Mouse (Mus musculus): Measurements from ENCODE around the gene Ube2j2.

The Ube2j2 gene

DNA sequence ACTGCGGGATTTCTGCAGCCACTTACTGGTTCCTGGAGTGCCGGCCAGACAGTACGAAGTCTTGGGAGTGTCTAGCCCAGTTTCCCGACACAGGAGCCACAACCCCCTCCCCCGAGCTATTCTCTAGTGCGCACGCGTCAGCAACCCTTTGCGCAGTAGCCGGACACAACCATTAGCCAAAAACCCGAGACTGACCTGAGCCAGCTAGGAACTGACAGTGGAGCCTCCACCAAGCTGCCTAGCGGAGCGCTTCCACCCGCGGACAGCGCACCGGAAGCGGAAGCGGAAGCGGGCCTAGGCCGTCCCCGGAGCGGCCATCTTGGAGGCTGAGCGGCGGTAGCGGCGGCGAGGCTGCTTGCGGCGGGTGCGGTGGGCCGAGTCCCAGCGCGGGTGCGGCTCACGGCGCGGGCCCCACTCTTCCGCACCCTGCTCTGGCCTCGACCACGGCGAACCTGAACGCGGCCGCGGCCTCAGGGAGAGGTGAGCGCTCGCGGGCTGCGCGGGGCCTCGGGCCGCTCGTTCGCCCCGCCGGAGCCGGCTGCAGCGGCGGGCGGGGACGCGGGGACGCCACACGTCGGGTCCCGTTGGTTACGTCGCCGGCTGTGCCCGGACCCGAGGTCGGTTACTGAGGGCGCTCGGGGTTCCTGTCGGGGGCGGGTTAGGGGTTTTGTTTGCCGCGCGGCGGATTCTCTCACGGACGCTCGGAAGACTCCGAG lies at the start of gene Ube2j2:
TSS of gene Ube2j2 (plus strand) at position 298 of the 716 bp plus-strand sequence.
- peak; percentile 91 to 97 for DNase-seq

DNA sequence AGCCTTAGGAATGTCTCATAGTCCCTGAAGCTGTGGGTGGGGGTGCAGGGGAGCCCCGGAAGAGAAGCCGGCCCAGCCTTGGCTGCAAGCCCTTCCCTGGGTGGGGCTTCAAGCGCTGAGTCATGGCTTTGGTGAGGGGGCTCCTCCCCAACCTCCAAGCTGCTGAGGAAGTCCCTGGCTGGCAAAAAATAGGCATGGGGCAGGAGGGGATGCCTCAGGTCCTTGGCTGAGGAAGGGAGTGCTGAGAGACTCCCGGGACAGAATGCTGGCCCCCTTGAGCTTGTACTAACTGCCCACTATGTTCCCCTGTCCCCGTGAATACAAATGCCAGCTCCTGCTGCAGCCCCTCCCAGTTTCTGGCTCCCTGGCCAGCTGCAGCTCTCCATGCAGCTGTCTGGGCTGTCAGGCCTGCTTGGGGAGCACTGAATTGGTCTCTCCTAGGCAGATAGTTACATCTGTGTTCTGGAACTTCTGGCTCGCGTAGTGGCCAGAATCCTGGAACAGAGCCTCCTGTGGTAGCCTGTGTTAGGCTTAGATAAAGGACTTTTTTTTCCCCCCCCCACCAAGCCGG lies 49.2 kb upstream of the Ube2j2 start:
- DNase-seq = peak; percentile 62 to 79

DNA sequence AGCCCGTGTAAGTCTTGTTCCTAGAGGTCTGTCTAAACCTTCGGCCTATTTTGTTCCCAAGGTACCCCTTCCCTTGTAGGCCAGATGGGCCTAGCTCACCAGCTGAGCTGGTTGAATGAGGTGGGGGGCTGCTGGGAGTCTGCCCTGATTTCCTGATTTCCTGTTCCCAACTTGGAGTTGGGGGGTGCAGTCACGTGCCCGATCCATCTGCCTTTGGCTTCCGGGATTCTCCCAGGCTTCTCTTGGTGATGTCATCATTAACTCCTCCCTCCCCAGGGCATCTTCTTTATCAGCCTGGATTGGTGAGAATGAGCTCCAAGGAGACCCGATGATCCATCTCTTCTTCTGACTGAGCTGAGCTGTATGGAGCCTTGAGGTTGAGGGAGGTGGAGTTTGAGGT lies 48.4 kb upstream of the Ube2j2 start:
- peak; percentile 74 to 76 for DNase-seq

DNA sequence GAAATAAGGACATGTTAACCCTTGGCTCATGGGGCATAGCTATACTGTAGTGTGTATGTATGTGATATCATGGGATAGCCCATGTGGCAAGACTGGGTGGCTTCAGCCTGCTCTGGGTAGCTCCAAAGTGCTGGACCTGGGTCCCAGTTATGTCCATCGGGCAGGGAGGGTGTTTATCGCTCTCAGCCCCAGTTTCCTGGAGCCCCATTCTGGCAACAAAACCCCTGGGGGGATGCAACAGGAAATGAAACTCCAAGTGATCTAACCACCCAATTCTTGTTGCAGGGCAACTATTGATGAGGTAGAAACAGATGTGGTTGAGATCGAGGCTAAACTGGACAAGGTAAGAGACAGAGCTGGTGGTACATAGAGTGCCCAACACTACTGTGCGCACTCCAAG lies 47.8 kb upstream of the Ube2j2 start:
- peak; percentile 1 to 20 for DNase-seq

DNA sequence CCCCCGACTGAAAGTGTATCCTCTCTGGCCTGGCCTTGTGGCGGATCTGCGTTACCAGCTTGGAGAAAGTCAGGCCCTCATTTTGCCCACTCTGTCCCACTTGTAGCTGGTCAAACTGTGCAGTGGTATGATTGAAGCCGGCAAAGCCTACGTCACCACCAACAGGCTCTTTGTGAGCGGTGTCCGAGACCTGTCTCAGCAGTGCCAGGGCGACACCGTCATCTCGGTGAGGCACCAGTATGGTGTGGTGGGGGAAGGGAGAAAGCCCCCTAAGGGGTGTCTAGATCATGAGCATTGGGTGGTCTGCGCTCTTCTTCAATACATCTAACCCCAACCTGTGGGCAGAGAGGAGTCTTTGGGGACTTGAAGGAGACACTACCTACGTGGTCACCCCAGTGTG lies 47.2 kb upstream of the Ube2j2 start:
- peak; percentile 1 to 26 for DNase-seq

DNA sequence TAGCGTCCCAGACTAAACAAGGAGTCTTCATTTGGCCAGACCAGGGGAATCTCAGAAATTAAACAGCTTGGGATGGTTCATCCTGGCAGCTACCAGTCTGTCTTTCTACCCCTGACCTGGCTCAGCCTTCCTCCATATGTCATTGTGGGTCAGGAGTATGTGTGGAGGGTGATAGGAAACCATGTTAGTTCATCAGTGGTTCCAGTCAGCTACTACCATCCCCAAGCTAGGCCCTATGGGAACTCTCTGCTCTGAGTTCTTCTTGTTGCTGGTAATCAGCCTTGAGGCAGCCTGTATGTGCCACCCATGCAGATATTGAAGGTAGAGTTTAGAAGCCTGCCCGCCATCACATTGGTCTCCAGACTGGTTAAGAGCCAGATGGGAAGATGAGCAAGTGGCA lies 45.3 kb upstream of the Ube2j2 start:
- peak in 1 of 2 experiments; percentile 1 for DNase-seq

DNA sequence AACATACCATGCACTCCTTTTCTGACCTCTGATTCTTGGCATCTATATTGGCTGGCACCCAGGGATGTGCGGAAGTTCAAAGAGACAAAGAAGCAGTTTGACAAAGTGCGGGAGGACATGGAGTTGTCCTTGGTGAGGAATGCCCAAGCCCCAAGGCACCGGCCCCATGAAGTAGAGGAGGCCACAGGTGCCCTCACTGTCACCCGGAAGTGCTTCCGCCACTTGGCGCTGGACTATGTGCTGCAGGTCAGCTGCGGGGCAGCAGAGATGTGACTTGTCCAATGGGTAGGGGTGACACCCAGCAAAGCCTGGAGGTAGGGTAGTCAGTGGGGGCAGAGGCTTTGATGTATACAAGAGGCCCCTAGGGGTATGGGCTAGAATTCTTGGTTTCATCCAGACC lies 44.3 kb upstream of the Ube2j2 start:
- DNase-seq = peak; percentile 1 to 39

DNA sequence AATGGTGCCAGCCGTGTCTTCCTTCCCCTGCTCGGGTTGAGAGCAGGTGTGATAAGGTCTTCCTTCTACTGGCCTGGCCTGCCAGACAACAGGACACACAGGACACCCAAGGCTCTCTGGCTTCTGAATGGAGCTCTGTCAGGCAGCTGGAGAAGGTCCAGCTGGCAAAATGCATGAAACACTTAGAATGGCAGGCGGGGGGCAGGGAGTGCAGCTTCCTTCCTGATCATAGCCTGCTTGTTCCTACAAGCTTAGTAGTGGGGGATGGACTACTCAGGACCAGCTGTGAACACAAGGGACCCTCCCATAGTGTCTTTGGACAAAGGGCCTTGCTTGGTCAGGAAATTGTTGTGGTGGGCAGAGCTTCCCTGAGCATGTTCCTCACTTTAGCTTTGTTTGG lies 42.4 kb upstream of the Ube2j2 start:
- peak; percentile 50 to 77 for DNase-seq

DNA sequence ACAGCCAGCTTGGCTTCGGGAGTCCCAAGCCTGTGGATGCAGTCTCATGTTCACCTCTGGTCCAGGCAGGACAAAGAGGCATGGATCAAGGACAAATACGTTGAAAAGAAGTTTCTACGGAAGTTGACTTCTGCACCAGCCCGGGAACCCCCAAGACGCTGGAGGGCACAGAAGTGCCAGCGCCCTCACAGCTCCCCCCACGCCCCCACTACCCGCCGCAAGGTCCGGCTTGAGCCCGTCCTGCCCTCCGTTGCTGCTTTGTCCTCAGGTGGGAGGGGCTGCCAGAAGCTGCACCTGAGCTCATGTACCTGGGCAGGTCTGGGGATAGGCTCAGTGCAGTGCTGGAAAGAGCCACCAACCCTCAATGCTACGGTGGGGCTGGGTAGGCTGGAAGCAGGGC lies 40.4 kb upstream of the Ube2j2 start:
- peak; percentile 0 to 27 for DNase-seq

DNA sequence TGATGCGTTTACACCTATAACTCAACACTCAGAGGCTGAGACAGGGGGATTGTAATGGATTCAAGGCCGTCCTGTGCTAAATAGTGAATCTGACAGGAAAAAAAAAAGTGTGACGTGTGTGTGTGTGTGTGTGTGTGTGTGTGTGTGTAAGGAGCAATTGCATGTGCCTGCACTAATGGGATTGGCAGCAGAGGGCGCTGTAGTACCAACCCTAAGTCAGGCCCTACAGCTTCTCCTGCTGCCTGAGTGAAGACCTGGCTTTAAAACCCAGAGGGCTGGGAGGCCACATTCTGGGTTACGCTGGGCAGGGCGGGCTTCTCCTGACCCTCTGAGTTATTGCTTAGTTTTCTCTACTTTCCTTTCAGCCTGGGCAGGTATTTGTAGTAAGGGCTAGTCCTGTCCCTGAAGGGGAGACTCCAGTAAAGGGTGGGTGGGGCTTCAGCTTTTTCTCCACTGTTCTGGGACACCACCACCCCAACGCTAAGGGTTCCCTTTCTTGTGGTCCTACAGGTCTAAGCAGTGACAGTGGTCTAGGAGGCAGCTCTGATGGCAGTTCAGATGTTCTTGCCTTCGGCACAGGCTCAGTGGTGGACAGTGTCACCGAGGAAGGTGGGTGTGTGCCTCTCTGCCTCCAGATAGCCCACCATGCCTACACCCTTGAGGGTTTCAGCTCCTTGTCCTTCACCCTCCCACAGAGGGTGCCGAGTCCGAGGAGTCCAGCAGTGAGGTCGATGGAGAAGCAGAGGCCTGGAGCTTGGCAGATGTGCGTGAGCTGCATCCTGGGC lies 39.1 kb upstream of the Ube2j2 start:
- peak; percentile 42 to 47 for DNase-seq

DNA sequence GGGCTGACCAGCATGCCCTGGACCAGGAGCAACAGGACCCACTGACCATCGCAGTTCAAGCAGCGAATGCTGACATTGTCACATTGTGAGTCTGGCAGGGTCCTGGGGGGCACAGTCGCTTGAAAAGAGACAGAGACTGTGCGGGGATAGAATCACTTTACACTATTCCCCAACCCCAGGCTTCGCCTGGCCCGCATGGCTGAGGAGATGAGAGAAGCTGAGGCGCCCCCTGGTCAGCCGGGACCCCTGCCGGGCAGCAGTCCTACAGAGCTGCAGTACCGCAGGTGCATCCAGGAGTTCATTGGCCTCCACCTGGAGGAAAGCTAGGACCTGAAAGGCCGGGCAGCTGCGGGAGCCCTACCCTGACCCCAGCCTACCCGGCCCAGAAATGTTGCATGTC lies 38.0 kb upstream of the Ube2j2 start:
- peak; percentile 0 to 26 for DNase-seq

DNA sequence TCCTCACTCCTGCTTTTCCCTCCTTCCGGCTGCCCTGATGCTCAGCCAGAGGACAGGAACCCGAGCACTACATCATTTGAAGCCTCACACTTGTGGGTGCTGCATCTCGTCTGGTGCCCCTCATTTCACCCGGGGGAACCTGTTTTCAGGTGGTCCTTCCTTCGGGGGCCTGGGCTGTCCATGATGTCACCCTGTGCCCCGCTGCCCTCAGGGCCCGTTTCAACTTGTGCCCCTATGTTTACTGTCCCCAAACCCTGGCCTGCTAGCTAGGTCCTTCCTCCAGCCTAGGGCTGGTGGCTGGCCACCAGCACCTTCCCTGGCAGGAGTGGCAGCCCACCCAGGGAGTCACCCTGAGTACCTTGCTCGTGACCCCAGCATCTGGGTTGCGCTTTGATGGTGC lies 37.5 kb upstream of the Ube2j2 start:
- DNase-seq = peak; percentile 0 to 35

DNA sequence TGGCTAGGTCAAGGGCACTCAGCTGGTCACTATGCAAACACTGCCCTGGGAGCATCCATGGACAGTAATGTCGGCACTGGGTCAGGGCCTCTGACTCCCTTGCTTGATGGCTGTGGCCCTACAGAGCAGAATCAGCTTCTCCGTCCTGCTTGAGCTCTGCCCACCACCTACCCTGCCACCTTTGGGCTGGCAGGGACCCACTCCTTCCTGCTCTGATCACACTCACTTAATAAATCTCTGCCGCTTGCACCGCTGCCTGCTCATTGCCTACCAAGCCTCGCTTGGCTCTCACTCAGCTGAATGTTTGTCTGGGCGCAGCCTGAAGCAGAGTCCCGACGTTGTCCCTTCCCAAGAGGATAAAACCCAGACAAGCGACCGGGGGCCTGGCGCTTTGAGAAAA lies 36.6 kb upstream of the Ube2j2 start:
- DNase-seq = peak in 1 of 2 experiments; percentile 1

DNA sequence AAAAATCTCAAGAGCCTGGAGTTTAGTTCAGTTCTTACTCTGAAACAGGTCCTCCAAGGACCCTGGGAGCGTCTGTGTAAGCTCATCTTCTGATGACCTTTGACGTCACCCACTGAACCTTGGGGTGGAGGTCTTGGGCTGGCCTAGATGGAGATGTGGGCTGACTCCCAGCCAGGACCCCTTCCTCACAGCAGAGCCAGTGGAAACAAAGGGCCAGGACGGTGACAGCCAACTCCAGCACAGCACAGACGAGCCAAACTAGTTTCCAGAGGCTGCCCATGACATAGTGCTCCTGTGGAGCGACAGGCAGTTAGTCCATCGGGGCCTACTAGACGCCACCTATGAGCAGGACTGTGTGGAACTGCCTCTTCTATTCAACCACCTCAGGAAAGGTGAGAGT lies 35.4 kb upstream of the Ube2j2 start:
- DNase-seq = peak; percentile 1 to 18

DNA sequence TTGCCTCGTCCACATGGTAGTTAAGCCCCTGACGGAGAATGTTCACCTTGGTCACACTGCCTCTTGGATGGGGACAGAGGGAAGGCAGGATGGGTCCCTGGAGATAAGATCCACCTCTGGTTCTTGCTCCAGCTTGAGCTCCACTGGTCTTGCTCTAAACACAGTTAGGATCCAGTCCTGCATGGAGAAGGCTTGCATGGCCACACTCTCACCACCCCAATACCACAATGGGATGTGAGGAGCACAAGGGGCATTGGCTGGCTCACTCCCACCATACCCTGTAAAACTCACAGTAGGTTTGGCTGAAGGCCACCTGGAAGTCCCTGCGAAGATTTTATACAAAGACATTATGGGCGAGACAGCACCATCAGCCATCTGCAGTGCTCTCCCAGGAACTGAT lies 34.9 kb upstream of the Ube2j2 start:
- DNase-seq = peak; percentile 0 to 31

DNA sequence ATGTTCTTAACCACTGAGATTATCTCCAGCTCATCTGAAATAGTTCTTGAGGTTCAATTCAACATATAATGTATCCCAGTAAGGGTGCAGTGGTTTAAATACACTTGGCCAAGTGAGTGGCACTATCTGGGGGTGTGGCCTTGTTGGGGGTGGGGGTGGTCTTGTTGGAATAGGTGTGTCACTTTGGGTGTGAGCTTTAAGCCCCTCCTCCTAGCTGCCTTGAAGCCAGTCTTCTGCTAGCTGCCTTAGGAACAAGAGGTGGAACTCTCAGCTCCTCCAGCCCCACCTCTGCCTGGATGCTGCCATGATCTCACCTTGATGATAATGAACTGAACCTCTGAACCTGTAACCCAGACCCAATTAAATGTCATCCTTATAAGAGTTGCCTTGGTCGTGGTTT lies 11.6 kb upstream of the Ube2j2 start:
- no peak for DNase-seq

DNA sequence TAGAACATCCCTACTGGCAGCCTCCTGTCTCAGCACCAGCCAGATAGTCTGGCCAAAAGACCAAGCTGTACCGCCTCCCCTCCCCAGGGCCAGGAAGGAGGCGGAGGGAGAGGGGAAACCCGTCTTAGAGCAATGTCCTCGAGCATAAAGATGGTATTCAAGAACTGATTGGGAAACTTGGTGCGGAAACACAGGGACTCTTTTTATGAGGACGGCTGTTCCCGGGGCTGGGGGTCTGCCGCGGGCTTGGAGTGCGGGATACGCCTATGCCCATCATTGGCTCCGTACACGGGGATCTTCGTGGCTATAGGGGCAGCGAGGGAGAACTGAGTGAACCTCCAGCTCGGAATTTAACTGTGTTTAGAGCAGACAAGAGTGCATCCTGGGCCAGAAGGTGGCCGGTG lies 580 bp upstream of the Ube2j2 start:
- DNase-seq = peak in 1 of 2 experiments; percentile 44

DNA sequence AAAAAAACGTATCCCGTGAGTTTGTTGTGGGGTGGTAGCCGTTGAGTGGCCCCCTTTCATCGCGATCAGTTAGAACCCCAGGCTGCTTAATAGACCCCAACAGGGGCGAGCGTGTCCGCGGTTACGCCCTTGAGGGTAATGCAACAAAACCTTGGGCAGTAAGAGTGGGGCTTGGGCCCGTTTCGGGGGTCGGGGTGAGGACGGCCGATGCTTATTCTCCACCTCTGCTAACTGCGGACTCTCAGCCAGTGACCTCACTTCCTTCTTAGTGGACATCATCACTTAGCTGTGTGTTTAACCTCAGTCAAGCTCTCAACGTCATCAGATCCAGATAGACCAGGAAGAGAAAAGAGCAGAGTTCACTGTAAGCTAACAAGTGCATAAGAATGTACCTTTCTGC lies 640 bp downstream of the Ube2j2 start:
- peak in 1 of 2 experiments; percentile 47 for DNase-seq

DNA sequence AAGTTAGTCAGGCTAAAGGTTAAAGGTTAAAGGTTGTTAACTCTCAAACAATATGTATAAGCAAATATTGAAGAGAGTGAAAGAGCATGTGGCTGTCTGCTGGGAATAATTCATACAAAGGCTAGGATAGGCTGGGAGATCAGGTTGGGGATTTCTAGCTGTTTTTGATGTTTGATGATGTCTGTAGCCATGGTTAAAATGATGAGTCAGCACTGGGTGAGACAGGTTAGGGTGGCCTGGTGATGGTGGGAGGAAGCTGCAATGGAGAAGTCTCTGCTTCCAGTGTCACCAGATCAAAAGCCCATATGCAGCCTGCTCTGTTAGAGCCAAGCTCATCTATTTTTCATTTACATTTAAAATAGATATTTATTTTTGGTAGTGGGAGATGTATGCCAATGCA lies 3.5 kb downstream of the Ube2j2 start:
- no peak for DNase-seq

DNA sequence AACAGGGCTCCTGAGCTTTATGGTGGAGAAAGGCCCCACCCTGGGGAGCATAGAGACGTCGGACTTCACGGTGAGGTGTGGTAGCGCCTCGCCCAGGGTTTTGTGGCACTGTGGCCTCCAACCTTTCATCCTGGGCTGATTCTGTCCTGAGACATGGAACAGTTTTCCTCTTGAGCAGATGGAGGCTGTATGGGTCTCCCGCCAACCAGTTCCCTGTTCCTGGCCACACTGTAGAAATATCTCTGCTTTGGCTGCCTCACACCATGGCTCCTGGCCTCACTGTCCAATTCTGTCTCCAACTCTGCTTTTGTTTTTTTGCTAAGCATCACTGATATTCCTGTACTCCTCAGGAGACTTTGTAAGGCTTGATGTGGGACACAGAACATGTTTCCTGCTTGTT lies 11.9 kb downstream of the Ube2j2 start:
- no peak for DNase-seq

DNA sequence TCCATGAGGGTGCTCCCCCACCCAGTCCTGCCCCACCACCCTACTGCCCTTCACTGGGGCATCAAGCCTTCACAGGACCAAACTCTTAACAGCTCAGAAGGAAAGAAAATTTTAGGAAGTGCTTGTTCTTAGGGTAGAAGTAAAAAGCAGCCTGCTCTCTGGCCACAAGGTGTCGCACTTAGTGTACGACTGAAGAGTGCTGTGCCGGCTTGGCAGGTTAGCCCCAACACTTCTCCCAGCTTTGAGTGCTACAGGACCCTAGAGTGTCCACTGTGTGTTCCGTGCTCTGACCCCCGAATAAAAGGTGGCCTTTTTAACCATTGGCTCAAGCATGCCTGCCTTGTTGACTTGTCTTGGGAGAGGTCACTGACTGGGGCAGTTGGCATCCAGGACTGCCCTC lies 15.6 kb downstream of the Ube2j2 start:
- DNase-seq = peak; percentile 85 to 88

DNA sequence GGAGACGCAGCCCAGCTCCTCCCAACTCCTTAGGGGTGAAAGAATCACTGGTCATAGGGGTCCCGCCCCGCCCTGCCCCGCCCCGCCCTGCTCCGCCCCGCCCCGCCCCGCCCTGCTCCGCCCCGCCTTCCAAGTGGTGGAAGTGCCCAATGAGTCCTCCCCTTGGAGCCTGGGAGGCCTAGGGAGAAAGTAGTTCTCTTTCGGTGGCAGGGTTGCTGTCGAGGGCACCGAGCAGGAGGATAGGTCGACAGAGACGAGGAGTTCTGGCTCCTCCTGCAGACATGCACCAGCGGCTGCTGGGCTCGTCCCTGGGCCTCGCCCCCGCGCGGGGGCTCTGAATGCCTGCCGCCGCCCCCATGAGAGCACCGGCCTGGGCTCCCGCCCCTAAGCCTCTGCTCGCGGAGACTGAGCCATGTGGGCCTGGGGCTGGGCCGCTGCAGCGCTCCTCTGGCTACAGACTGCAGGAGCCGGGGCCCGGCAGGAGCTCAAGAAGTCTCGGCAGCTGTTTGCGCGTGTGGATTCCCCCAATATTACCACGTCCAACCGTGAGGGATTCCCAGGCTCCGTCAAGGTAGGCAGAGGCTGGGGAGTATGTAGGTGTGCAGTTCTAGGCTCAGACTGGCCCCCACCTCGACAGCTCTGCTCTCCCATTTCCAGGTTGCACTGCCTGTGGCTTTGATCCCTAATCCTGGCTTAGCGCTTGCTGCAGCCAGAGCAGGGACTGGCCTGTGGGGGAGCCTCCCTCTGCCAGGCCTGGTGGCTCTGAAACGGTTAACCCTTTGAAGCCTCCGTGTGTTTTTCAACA lies 18.7 kb downstream of the Ube2j2 start, which contains the start of gene C1qtnf12:
TSS of gene C1qtnf12 (plus strand) at position 152 of the 805 bp plus-strand sequence.
- peak; percentile 65 to 87 for DNase-seq

DNA sequence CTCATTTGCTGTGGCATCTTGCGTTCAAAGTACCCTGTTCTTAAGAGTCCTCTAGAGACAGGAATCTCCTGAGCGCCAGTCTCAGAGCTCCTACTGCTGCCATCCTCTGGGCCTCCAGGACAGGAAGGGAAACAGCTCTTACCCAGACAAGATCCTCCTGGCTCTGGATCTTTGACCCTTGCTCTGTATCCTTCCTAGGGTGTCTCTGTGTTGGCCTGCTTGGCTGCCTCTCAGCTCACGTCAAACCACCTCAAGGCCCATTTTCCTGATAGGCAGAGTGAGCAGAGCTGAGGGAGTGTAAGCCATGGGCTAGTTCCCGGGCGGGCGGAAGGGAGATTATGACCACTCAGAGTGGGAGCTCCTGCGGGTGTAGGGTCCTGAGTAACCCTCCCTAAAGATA lies 19.5 kb downstream of the Ube2j2 start:
- peak; percentile 49 to 78 for DNase-seq

Measured in kidney, postnatal 25 days (tissue).